Mouse (Mus musculus) spleen, adult 12 weeks (tissue): ENCODE measurements around the gene Dhrs7b.
"Not testable (repeated sequence)": the region's sequence is repeated elsewhere in the genome, so short reads cannot be mapped to it uniquely, and the experiment has no call there.

Experiments
- DNase-seq: peaks from one replicate; pipeline ENCODE4 v3.0.0; 2022; ENCODE audit warnings: low spot score

Dhrs7b gene

GRCm38 (mm10) chr11:60841467-60842200 lies 11.2 kb downstream of the Dhrs7b start:
- no peak for DNase-seq

DNA sequence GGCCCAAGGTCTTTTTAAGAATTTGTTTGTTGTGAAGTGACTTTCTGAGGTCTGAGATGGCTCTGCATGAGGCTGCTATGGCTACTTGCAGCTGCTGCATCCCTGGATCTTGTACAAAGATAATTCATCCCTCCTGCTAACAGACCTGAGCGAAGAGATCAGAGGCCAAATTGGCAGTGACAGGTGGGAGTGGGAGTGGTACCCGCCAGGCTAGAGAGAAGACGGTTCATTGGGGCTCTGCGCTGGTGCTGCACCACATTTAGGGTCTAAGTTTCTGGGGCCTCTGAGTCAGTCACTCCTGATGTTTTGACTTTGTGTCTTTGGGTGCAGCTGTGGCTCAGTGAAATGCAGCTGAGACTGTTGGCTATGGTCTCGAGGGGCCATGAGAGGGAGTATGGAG lies 13.0 kb downstream of the Dhrs7b start:
- DNase-seq, result no peak

GRCm38 (mm10) chr11:60845415-60845814 lies 15.0 kb downstream of the Dhrs7b start:
- DNase-seq, result no peak

DNA sequence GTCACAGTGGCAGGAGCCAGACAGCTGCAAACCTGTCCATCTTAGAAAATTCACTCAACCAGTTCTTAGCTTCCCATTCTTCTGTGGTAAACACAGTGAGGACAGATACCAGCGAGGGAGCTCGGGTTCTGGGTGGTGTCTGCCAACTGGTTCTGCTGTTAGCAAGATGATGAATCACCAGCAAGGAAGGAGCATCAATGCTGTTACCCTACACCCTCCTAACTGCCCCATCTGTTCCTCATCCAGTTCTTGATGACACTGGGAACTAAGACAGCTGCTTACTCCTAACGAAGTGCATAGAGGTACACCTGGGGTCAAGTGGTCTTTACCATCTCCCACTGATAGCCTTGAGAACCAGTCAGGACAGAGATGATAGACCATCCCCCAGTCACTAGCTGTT lies 26.2 kb downstream of the Dhrs7b start:
- no peak for DNase-seq

GRCm38 (mm10) chr11:60861993-60862392 lies 31.6 kb downstream of the Dhrs7b start:
- DNase-seq, result no peak

GRCm38 (mm10) chr11:60863196-60863595 lies 32.8 kb downstream of the Dhrs7b start:
- no peak for DNase-seq

- no peak for DNase-seq
These were observed 33.7 kb downstream of the Dhrs7b start for GRCm38 (mm10) chr11:60864166-60864565.

GRCm38 (mm10) chr11:60864916-60865315 lies 34.5 kb downstream of the Dhrs7b start:
- DNase-seq, result no peak

- DNase-seq, result no peak
These were observed 35.6 kb downstream of the Dhrs7b start for GRCm38 (mm10) chr11:60866021-60866420.

DNA sequence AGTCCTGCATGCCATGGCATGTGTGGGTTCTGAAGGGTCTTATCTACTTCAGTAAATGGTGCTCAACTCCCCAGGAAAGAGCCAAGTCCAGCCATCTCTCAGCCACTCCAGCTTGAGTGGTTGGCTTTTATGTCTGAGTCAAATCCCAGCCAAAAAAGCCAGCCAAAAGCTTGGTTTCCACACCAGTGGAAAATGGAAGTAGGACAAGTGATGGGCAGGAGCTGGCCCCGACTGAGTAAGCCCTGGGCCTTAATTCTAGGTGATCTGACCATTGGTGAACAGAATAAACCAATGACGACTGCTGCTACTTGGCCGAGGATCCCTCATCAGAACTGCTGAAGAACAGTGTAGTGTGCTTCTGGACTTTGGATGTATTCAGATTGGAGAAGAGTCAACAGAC lies 37.0 kb downstream of the Dhrs7b start:
- DNase-seq, result no peak

DNA sequence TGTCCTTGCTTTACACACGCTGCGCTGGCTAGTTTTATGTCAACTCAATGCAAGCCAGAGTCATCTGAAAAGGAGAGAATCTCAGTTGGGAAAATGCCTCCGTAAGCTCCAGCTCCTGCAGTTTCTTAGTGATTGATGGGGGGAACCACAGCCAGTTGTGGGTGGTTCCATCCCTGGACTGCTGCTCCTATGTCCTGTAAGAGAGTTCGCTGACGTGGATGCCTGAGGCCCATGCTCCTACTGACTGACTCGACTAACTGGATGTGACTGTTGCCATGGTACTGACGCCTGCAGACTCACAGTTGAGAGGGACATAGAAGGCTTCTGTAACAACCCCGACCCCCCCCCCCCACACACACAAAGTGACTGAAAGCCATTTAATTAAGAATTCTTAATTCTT lies 37.5 kb downstream of the Dhrs7b start:
- DNase-seq, result no peak

DNA sequence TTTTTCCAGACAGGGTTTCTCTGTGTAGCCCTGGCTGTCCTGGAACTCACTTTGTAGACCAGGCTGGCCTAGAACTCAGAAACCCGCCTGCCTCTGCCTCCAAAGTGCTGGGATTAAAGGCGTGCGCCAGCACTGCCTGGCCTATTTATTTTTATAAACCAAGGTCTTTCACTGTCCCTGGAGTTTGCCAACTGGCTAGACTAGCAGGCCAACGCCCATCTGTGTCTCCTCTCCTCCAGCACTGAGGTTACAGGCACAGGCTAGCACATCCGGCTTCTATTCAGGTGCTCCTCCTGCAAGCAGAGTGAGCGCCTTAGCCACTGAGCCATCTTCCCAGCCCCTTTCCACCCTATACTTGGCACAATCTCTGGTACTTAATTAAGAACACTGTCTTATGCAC lies 39.0 kb downstream of the Dhrs7b start:
- not testable (repeated sequence) for DNase-seq

DNA sequence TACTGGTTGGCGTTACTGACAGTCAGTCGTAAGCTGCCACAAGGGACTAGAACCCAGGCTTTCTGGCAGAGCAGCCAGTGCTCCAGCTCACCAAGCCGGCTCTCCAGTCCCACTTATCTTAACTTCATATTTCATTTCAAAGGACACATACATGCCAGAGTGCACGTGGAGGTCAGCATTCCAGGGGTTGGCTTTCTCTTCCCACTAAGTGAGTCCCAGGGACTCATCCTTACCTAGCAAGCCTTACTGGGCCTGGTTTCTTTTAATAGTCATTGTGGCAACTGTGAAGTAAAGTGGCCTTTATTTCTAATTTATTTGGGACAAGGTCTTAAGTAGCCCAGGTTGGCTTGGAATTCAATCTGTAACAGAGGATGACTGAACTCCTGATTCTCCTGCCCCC lies 41.0 kb downstream of the Dhrs7b start:
- no peak for DNase-seq

DNA sequence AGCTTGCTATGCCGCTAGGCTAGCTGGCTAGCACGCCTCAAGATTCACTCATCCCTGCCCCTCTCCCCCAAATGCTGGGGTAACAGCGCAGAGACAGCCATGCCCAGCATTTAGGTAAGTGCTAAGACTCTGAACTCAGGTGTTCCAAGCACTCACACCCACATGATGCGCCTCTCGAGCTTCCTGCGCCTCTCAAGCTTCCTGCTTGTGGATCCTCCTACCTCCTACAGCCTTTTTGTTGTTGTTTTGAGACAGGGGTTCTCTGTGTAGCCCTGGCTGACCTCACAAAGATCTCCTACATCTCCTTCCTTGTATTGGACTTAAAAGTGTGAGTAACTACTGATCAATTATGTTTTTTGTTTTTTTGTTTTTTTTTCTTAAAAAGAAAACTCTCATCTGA lies 42.7 kb downstream of the Dhrs7b start:
- no peak for DNase-seq

DNA sequence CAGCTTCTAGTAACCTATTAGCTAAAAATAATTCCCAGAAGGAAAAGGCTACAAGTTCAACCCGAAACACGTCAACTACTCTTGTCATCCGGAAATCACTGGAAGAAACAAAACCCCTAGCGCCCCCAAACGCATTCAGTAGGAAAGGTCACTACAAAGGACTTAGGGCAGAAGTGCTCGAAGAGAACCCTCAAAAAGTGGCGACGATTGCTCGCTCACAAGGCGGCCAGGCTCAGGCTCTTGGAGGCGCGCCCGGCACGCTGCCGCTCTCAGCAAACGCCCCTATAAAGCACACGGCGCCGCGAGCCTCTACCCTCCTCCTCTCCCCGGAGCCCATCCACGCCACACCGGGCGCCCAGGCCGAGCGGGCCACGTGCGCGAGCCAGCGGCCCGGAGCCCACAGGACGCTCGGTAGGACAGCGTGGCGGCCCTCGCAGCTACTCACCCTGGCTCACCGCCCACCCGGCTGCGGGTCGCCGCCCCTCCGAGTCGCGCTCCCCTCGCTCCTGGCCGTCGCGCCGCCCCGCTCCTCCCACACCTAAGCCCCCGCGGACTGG lies 47.7 kb downstream of the Dhrs7b start:
- no peak for DNase-seq

DNA sequence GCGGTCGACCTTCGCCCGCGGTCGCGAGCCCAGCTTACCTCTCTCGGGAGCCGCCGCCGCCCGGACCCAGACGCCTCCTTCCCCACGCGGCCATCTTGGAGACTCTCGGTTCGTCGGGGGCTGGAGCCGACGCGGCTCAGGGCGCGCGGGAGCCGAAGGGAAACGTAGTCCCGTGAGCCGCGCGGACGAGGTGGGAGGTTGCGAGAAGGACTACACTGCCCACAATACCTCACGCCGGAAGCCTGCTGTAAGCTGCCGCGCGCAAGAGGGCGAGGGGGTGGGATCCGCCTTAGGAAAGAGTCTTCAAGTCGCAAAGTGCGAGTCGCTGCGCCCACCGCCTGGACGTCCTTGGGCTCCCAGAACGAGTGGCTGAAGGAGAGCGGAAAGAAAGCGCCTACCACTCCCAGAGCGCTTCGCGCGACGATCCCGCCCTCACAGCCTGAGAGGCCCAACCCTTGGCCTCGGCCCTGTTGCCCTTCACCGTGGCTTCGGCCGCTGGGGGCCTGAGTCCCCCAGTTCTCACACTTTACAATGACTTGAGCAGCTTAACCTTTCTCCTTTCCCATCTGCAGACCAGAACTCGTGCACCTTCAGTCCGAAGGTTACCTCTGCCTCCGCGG lies 48.4 kb downstream of the Dhrs7b start, which contains the start of gene Tmem11:
Gene Tmem11 (minus strand): TSS at position 598 of the 620 bp plus-strand sequence.
- peak; percentile 86 for DNase-seq

GRCm38 (mm10) chr11:60879423-60879822 lies 49.0 kb downstream of the Dhrs7b start:
- peak; percentile 53 for DNase-seq

- DNase-seq, result no peak
These were observed 50.1 kb downstream of the Dhrs7b start for GRCm38 (mm10) chr11:60880559-60880958.

DNA sequence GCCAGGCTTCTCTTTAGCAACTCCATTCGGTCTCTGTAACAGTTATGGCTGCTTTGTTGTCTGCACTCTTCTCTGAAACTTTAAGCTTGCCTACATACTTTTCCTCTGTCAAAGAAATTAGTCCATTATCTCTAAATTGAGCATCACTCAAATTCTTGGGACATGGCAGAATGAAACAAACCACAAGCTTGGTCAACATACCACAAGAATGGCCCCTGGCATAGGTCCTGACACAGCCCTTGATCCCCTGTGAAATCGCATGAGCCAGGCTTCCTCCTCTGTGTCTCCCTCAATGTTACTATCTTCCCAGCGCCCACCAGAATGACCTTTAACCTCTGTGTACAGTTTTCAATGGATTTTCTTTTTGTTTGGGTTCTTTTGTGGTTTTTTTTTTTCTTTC lies 52.0 kb downstream of the Dhrs7b start:
- no peak for DNase-seq

- not testable (repeated sequence) for DNase-seq
These were observed 56.6 kb downstream of the Dhrs7b start for GRCm38 (mm10) chr11:60886986-60887385.

- no peak for DNase-seq
These were observed 59.4 kb downstream of the Dhrs7b start for GRCm38 (mm10) chr11:60889861-60890260.

GRCm38 (mm10) chr11:60890286-60890685 lies 59.9 kb downstream of the Dhrs7b start:
- no peak for DNase-seq

- DNase-seq, result no peak
These were observed 60.3 kb downstream of the Dhrs7b start for GRCm38 (mm10) chr11:60890744-60891143.
